Mouse (Mus musculus): ENCODE measurements around the gene Slc5a8. TPM values are rescaled to one million over a fixed set of nuclear protein-coding genes. Genes with fewer than 3 reads are reported as not detected.
A peak's percentile ranks its signal among the peaks of the same experiment; 100 is the strongest.

Gene Slc5a8
- polyA plus RNA-seq, 1 experiment from 2014 or later, result 0.05 TPM

DNA sequence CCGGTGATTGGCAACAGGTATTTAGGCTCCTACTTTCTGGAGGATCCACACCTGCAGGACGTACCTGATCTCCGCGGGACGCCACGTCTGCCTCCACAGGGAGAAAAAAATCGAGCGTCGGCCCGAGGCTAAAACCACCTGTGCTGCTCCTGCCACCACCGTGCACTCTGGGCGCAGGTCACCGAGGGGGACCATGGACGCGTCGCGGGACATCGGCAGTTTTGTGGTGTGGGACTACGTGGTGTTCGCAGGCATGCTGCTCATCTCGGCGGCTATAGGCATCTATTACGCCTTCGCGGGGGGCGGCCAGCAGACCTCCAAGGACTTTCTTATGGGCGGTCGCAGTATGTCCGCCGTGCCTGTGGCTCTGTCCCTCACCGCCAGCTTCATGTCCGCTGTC, 322 bp downstream of the Slc5a8 start:
- peak overlapping the region; percentile 25; the same call in 1 of the 2 replicates for H3K9ac ChIP-seq
- 0 out of 2 replicates have a peak, but pooled peaks cover 3% of the 10 kb centered on the region for H3K9me3 ChIP-seq
- H3K27me3 ChIP-seq, result peaks cover 46% of the 10 kb centered on the region
- peaks cover 10% of the 10 kb centered on the region for H3K4me1 ChIP-seq
- H3K4me3 ChIP-seq, result peak overlapping the region; percentile 37
- H3K36me3 ChIP-seq, result no peaks in the 10 kb centered on the region
- WGBS, result 3% methylated on average over 32 of the region's 32 CpGs
- ATAC-seq (ENCODE audit: low FRiP score, low read depth), result 0 out of 2 replicates have a peak, but pooled peaks have one; percentile 32
- peak overlapping the region; percentile 61 for H3K4me2 ChIP-seq (replicated peaks)
- H3K27ac ChIP-seq, result no peak overlapping the region

- peaks cover 46% of the 10 kb centered on the region for H3K27me3 ChIP-seq
- no peak overlapping the region for H3K4me2 ChIP-seq (replicated peaks)
- no peak overlapping the region for H3K27ac ChIP-seq
- no peaks in the 10 kb centered on the region for H3K36me3 ChIP-seq
- no peak for ATAC-seq (ENCODE audit: low FRiP score, low read depth)
- H3K4me3 ChIP-seq, result no peak overlapping the region
- peaks cover 10% of the 10 kb centered on the region for H3K4me1 ChIP-seq
- H3K9ac ChIP-seq, result no peak overlapping the region
- H3K9me3 ChIP-seq, result 0 out of 2 replicates have a peak, but pooled peaks cover 3% of the 10 kb centered on the region
- 69% methylated on average over 2 of the region's 2 CpGs for WGBS
Observed at GRCm38 (mm10) chr10:88888376-88888775, 2.6 kb downstream of the Slc5a8 start.

- H3K27me3 ChIP-seq, result peaks cover 23% of the 10 kb centered on the region
- no peaks in the 10 kb centered on the region for H3K9me3 ChIP-seq
- no peaks in the 10 kb centered on the region for H3K36me3 ChIP-seq
- ATAC-seq (ENCODE audit: low FRiP score, low read depth), result no peak
- H3K4me2 ChIP-seq (replicated peaks), result no peak overlapping the region
- no peak overlapping the region for H3K27ac ChIP-seq
- H3K4me3 ChIP-seq, result no peak overlapping the region
- no peak overlapping the region for H3K9ac ChIP-seq
- 80% methylated on average over 7 of the region's 7 CpGs for WGBS
- peaks cover under 1% of the 10 kb centered on the region; the same call in 1 of the 2 replicates for H3K4me1 ChIP-seq
Observed at GRCm38 (mm10) chr10:88891410-88891809, 5.6 kb downstream of the Slc5a8 start.

DNA sequence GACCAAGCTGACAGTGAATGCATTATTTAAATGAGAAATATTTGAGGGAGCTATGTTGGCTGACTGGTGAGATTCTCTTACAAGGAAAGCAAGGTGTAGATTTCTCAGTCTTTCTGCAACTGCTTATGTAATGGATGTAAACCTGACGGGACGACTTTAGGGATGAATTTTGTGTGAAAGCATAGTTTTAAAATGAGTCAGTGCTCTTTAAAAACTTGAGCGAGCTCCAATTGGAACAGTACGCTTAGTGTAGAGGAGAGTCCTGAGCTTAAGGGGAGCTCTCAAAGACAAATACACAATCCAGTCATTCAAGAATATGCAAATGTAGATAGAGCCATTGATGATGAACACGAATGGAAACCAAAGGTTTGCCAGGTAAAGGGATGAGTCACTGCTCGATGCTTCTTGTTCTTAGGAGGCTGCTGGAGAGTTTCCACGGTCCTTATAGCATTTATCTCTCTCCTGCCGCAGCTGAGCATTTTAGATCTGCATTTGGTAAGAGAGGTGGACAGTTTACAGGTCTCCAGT, 6.8 kb downstream of the Slc5a8 start:
- Histone ChIP-seq H3K9ac (no peak overlapping the region), H3K4me2 (replicated peaks) (no peak overlapping the region), H3K4me1 (no peaks in the 10 kb centered on the region), H3K36me3 (no peaks in the 10 kb centered on the region), H3K27ac (no peak overlapping the region), H3K4me3 (no peak overlapping the region), H3K27me3 (peaks cover 12% of the 10 kb centered on the region), H3K9me3 (no peaks in the 10 kb centered on the region)
- WGBS, result 84% methylated on average over 8 of the region's 8 CpGs
- no peak for ATAC-seq (ENCODE audit: low FRiP score, low read depth)

DNA sequence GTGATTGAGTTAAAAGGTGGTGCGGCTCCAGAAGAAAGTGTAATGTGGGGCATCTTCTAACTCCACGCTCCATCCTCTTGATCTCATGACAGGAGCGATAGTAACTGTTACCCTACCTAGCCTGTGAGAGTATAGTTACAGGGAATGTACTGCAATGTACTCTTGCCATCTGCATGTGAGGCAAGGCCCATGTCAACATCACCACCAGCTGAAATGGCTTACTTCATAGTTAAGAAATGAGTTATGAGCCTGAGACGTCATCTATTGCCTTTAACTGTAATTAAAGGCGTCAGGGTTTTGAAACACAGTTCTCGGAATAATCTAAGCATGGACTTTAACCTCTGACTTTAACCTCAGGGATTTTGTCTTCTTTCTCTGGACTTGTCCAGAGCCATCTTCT, 11.2 kb downstream of the Slc5a8 start:
- Histone ChIP-seq H3K36me3 (no peaks in the 10 kb centered on the region), H3K4me1 (no peaks in the 10 kb centered on the region), H3K27ac (no peak overlapping the region), H3K9ac (no peak overlapping the region), H3K4me2 (replicated peaks) (no peak overlapping the region), H3K27me3 (no peaks in the 10 kb centered on the region), H3K9me3 (no peaks in the 10 kb centered on the region), H3K4me3 (no peak overlapping the region)
- ATAC-seq (ENCODE audit: low FRiP score, low read depth), result no peak
- WGBS, result 79% methylated on average over 6 of the region's 6 CpGs

- Histone ChIP-seq H3K27me3 (no peaks in the 10 kb centered on the region), H3K27ac (no peak overlapping the region), H3K9ac (no peak overlapping the region), H3K4me3 (no peak overlapping the region), H3K9me3 (no peaks in the 10 kb centered on the region), H3K36me3 (no peaks in the 10 kb centered on the region), H3K4me1 (no peaks in the 10 kb centered on the region), H3K4me2 (replicated peaks) (no peak overlapping the region)
- WGBS, result 89% methylated on average over 12 of the region's 12 CpGs
- no peak for ATAC-seq (ENCODE audit: low FRiP score, low read depth)
Observed at GRCm38 (mm10) chr10:88949649-88950296, 64.0 kb downstream of the Slc5a8 start.

GRCm38 (mm10) chr10:88950297-88950653, 64.5 kb downstream of the Slc5a8 start:
- H3K36me3 ChIP-seq, result no peaks in the 10 kb centered on the region
- no peaks in the 10 kb centered on the region for H3K4me1 ChIP-seq
- no peak overlapping the region for H3K9ac ChIP-seq
- 76% methylated on average over 4 of the region's 4 CpGs for WGBS
- no peak overlapping the region for H3K4me3 ChIP-seq
- H3K4me2 ChIP-seq (replicated peaks), result no peak overlapping the region
- H3K9me3 ChIP-seq, result no peaks in the 10 kb centered on the region
- no peak overlapping the region for H3K27ac ChIP-seq
- no peak for ATAC-seq (ENCODE audit: low FRiP score, low read depth)
- H3K27me3 ChIP-seq, result no peaks in the 10 kb centered on the region

GRCm38 (mm10) chr10:88960791-88961190, 75.0 kb downstream of the Slc5a8 start:
- no peak for ATAC-seq (ENCODE audit: low FRiP score, low read depth)
- no peaks in the 10 kb centered on the region for H3K27me3 ChIP-seq

DNA sequence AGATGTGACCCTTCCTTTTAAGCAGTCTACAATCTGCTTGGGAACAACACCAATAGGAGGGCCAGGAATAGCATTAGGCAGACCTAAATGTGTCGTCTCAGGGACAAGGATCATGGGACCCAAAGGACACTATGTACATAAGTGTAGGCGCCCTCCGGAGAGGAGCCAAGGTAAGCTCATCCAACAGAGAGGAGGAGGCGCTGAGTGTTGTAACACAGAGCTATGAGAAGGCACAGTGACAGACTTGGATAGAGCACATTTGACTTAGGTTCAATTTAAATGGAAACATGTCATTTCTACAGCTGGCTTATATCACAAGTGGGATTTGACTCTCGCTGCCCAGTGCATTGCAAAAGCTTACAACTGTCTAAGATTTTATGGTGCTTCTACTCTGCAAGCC, 82.8 kb downstream of the Slc5a8 start:
- no peak overlapping the region for H3K9ac ChIP-seq
- no peak overlapping the region for H3K4me2 ChIP-seq (replicated peaks)
- no peaks in the 10 kb centered on the region for H3K9me3 ChIP-seq
- H3K4me1 ChIP-seq, result peaks cover 2% of the 10 kb centered on the region; the same call in 1 of the 2 replicates
- ATAC-seq (ENCODE audit: low FRiP score, low read depth), result no peak
- no peak overlapping the region for H3K4me3 ChIP-seq
- 89% methylated on average over 5 of the region's 5 CpGs for WGBS
- H3K27me3 ChIP-seq, result no peaks in the 10 kb centered on the region
- H3K36me3 ChIP-seq, result no peaks in the 10 kb centered on the region
- no peak overlapping the region for H3K27ac ChIP-seq

More at GRCm38 (mm10) chr10:88960791-88961190, 75.0 kb downstream of the Slc5a8 start:
- H3K9me3 ChIP-seq, result no peaks in the 10 kb centered on the region
- no peaks in the 10 kb centered on the region for H3K4me1 ChIP-seq
- 80% methylated on average over 5 of the region's 5 CpGs for WGBS
- no peaks in the 10 kb centered on the region for H3K36me3 ChIP-seq
- no peak overlapping the region for H3K27ac ChIP-seq
- H3K4me2 ChIP-seq (replicated peaks), result no peak overlapping the region
- no peak overlapping the region for H3K9ac ChIP-seq
- H3K4me3 ChIP-seq, result no peak overlapping the region

DNA sequence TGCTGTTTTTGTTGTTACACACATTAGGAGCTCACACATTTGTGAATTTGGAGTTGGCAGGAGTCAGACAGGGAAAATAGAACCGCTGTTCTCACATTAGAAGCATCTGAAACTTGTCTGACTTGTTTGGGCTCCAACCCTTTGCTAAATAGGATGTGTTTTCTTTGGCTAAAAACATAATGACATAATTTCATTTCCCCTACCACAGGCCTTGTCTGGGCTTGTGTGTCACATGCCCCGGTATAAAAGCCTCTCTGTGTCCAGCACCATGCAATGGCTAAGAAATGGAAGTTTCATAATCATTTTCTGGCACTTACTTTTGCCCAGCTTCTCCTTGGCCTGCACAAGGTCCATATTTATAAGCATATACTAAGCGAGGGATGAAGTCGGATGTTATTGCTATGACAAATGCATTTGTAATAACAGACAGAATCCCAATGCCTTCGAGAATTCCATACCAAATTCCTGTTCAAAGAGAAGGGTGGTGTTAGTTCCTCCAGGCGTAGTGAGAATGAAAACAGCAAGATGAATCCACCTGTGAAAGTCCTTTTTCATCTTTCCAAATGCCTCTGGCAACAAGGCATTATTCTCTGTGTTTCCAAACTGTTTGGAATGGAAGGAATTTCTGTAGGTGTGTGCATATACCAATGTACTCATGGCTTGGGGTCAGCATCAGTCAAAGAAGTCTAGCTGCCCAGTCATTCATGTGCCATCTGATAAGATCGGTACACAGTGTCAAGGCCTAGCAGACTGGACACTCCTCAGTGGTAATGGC, 85.3 kb downstream of the Slc5a8 start:
- Histone ChIP-seq H3K36me3 (no peaks in the 10 kb centered on the region), H3K9ac (no peak overlapping the region), H3K9me3 (no peaks in the 10 kb centered on the region), H3K4me2 (replicated peaks) (no peak overlapping the region), H3K27me3 (no peaks in the 10 kb centered on the region), H3K4me1 (peaks cover 2% of the 10 kb centered on the region; the same call in 1 of the 2 replicates), H3K4me3 (no peak overlapping the region), H3K27ac (no peak overlapping the region)
- WGBS, result 75% methylated on average over 7 of the region's 7 CpGs
- ATAC-seq (ENCODE audit: low FRiP score, low read depth), result 0 out of 2 replicates have a peak, but pooled peaks have one; percentile 36

DNA sequence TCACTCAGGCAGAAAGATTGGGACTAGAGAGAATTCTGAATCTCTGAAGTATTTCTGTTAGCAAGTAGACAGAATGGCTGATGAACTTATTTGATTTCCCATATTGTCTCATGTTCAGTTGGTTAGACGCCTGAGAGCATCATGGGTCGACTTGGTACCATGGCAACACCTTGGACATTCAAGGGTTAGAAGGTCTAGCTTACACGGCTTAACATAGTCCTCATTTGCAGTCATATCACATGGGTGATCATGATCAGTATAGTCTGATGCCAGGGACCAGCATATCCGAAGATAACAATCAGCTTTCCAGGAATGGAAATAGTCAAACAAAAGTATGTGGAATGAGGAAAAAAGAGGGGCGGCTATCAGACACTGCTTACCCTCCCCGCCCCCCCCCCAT, 93.1 kb downstream of the Slc5a8 start:
- WGBS, result 79% methylated on average over 6 of the region's 6 CpGs

More for the DNA sequence above, 93.1 kb downstream of the Slc5a8 start:
- no peak overlapping the region for H3K4me3 ChIP-seq
- H3K27ac ChIP-seq, result no peak overlapping the region
- no peaks in the 10 kb centered on the region for H3K36me3 ChIP-seq
- H3K4me1 ChIP-seq, result no peaks in the 10 kb centered on the region
- no peak overlapping the region for H3K9ac ChIP-seq
- H3K9me3 ChIP-seq, result no peaks in the 10 kb centered on the region
- H3K27me3 ChIP-seq, result no peaks in the 10 kb centered on the region
- H3K4me2 ChIP-seq (replicated peaks), result no peak overlapping the region
- no peak for ATAC-seq (ENCODE audit: low FRiP score, low read depth)
